Mouse (Mus musculus) E14TG2a.4 (cell line): ENCODE results near the gene Gtf2f2.

ENCODE experiments used
- CTCF ChIP-seq: conservative IDR thresholded peaks from 2 replicates; pipeline ENCODE4 v1.5.1; 2014; ENCODE audit warnings: low read length
- POU5F1 ChIP-seq: IDR thresholded peaks from 2 replicates; pipeline ENCODE4 v1.6.1; 2014; ENCODE audit warnings: low read length, borderline replicate concordance

DNA sequence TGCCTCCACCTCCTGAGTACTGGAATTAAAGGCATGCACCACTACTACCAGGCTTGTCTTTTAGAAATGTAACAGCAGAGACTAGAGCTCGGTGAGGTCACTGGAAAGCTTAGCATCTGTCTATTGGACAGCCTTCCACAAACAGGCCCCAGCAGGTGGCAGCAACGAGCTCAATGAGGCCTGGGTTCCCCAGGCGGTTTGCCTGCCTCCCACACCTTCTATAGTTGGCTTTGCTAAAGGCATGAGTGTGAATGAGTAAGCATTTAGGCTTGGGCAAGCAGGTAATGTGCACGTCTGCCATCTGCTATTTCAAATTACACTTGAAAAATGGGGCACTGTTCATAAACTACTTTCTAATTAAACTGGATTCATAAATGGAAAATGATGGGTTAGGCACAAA, 111.1 kb downstream of the Gtf2f2 start:
- TF ChIP-seq CTCF (peak; percentile 56), POU5F1 (no peak)
